Mouse (Mus musculus) R1 (cell line): Measurements from ENCODE around the gene Tnnt2.

Source experiments
- DNase-seq: peaks from one replicate; pipeline ENCODE4 v3.0.0-alpha.2; 2018; ENCODE audit warnings: low read depth, low spot score

Gene Tnnt2

DNA sequence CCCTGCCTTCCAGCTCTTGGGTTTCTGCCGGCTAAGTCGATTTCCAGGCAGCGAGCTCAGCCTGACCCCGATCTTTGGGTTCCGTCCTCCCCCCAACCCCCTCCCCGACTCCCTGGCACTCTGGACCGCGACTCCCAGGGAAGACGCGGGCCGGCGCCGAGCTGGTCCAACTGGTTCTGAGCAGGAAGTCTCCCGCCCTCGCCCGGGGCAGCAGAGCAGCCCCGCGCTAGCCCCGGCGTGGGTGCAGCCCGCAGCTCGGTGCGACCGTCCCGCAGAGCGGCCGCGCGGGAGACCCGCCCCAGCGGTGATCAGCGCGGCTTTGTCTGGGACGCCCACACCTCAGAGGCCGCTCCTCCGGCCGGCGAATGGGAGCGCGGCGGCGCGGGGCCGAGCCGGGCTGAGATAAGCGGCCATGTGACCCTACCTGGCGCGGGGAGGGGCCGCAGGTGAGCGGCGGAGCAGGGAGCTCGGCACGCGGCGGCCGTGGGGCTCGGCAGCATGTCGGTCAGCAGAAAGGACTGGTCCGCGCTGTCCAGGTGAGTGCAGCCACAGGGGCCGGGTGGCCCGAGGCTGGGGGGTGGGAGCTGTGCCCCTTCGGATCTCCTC is 17.6 kb upstream of the Tnnt2 start, which contains the start of gene Lad1:
Gene Lad1, plus strand, starts transcription at position 118 of the 606 bp plus-strand sequence.
- no peak for DNase-seq

DNA sequence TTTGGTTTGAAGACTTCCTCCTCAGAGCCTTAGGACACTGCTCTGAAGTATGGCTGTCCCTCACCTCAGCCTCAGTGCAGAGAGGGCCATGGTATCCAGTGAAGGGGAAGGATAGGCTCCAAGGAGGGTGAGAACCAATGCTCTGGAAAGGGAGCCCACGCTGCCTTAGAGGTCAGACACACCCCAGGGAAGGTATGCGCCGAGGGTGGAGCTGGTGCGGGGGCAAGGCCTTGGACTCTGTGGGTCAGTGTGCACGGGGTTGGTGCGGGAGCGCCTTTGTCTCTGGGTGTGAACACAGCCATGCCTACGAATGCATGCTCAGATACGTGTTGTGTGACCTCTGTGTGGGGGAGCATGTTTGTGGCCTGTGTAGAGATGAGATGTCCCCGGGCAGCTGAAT is 16.1 kb upstream of the Tnnt2 start:
- peak; percentile 43 for DNase-seq

DNA sequence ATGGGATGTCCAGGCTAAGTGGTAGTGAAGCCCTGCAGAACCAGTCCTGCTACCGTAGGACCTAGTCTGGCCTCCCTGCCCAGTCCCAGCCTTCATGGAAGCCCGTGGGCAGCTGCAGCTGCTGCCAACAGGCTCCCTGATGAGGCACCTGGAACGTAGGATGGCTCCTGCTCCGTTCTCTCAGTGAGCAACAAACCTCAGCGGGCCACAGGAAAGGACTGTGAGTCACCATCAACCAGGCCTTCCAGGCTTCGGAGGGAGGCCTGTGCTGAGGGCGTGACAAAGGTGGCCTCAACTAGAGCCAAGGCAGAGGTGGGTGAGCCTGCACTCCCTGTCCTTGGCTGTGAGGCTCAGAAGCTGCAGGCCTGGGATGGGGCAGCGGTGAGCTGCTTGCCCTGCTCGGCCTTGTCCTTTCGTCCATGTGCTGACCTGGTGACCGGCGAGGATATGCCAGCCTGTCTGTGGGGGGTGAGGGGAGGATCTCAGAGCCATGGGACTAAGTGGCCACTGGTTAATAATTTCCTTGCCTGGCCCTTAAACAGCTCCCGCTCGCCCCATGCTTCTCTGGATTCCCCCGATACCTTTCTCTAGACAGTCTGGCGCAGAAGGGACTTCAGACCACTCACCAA is 15.3 kb upstream of the Tnnt2 start:
- DNase-seq, result no peak

DNA sequence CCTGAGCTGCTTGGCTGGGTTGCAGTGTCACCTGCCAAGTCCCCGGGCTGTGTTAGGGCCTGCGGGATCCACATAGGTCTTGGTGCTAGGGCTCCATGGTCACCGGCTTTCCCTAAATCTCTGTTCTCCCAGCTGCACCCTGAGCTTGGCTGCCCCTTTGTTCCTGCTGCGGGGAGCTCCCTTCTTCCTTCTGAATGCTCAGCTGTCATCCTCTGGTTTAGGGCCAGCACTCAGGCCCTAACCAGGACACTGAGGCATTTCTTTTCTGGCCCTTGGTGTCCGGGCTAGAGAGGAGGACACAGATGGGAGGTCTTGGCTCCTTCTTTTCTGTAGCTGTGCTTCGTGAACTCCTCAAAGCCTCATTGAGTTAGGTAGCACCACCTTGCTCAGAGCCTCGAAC is 14.4 kb upstream of the Tnnt2 start:
- DNase-seq, result no peak

DNA sequence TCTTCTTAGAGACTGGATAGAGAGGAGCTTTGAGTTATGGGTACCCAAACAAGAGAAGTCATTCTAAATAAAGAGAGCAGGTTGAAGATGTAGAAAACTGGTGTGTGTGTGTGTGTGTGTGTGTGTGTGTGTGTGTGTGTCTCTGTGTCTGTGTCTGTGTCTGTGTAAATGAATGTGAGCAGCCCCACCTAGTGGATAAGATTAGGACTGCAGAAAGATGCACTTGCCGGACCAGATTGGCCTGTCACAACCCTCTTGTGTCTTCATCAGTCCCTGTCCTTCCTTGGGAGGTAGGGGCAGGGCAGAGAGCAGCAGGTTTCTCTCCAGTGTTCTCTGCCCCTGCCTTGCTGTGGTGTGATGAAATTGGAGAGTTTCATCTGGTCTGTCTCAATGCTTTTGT is 7.2 kb upstream of the Tnnt2 start:
- peak; percentile 75 for DNase-seq

DNA sequence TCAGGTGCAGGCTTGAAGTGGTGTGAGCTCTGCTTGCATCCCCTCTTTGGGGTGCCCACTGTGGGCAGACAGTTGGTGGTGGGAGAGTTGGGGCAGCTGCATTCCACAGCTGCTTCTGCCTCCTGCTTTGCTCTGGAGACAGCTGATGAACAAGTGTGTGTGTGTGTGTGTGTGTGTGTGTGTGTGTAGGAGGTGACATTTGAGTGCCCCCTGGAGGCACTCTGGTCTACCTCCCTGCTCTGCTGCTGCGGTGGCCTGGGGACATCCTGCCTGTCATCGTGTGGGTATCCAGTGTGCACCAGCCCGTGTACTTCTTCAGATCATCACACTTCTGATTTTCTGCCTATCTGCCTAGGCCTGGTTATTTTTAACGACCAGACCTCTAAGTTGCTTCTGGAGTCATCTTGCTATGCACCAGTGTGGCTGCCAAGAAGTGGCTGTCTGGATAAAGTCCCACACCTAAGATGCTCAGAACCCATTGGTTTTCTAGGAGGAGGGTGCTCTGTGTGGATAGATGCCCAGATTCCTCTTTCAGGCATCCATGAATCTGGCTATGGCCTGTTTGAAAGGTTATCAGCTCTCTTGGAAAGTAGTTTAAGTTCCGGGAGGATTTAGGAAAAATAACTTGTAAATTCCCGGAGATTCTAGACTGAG is 1.8 kb upstream of the Tnnt2 start:
- DNase-seq, result no peak

DNA sequence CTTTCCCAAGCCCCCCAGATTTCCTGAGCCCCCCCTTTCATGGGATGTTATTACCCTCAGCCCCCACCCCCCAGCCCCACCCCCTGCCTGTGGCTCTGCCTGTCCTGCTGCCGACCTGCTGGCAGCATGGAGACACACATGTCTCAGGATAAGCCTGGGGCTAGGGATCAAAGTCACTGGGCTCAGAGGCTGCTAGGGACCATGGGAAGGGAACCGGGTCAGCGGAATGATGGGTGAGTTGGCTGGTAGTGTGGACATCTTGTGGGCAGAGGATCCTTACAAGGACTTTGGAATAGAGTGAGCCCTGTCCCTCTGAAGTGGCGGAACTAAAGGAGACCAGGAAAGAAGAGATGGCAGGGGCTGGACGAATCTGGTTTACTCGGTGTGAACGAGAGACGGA is 1.2 kb upstream of the Tnnt2 start:
- no peak for DNase-seq

DNA sequence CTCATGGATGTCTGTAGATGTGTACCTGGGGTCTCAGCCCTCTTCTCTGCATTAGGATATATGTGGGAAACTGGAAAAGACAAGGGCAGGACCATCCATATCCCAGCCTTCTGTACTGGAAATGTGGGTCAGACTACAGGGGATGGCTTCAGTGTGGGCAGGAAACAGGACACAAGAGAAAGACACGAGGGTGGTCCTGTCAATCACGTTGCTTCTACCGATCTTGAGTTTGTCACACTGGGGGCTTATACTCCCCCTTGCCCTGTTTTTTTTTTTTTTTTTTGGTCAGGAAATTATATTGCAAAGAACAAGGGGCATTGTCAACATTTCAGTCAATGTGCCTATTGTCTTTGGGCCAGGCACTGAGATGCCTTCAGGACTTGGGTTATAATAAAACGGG is 2.5 kb downstream of the Tnnt2 start:
- no peak for DNase-seq

DNA sequence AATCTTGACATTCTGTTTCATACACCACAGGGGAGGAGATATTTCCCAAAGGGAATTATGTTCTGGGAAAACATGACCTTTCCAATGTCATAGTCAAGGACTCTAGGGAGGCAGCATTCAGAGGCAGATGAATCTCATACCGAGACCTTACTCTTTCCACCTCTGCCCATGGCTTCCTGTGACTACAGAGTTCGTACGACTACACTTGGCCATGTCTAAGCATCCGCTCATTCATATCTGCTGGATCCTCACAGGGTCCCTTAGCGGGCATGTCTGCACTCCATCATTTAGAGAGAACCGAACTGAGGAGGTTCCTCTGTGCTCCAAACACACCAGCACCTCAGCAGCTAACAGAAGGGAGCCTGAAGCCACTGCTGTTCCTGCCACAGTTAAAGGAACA is 2.9 kb downstream of the Tnnt2 start:
- DNase-seq, result no peak

DNA sequence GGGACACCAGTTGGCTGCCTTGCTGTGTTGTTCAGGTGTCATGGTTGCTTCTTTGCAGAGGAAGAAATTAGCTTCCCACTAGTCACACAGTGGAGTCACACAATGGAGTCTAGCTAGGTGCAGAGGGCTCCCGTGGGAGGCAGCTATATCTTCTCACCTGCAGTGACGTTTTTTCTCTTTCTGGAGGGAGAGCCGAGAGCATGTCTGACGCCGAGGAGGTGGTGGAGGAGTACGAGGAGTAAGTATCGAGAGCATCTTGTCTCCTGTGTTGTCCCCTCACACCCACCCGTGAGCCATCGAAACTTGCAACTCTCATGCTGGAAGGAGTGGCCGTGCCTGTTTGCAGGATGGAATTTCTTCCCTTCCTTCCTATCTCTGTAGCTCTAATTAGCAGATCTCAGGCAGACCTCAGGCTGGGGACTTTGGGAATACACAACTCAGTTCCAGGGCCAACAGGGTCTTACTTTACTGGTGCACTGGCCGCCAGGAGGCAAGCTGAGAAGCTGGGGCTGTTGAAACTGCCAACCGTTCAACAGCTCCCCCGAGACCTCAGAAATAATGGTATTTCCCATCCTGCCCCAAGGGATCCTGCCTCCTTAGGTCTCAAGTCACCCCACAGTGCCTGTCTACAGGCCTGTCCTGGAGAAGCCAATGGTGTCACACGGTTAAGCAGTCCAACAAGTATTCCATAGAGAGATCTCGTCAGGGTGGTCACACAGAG is 4.7 kb downstream of the Tnnt2 start:
- DNase-seq, result no peak

DNA sequence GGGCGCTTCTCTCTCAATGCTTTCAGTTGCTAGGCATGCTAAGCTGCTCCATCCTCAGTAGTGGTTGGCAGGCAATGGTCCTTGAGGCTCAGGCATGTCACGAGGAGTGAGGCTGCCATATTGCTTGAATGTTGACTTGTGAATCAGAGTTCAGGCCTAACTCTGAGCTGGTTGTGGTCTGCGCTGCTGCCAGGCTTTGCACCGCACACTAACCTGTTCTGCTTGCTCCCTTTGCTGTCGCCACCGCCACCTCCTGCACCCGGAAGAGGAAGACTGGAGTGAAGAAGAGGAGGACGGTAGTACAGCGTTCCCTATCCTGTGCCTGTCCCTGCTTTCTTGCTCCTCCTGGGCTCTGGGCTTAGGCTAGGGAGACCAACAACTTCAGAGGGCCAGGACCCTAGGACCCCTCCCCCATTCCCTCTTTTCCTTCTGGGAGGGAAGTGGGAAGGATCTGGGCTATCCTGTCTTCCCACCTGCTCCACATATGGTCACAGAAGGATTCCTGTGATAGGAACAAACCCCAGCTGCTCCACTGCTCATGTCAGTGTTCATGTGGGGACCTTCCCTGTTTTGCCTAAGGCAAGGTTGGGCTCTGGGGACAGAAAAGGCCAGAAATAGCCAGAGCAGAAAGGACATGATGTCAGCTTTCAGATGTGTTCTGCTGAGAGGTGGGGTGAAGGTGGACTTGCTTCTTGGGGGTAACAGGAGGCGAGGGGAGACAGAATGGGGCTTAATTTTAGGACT is 7.5 kb downstream of the Tnnt2 start:
- DNase-seq, result no peak

DNA sequence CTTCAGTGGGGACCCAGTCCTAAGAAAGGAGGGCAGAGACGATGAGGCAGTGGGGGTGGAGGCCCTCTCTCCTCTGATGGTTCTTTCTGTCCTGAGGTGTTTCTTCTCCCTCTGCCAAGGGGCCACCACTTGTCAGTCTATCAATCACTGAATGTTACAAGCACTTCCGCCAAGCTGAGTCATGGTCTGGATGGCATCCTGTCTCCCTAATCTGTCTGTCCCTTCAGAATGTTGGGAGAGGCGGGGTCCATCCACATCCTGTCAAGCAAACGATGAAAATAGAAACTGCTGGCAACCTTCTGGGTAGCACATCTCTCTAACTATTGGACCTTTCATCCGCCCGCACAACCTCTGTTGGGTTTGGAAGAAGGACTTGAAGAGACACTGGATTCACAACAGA is 8.3 kb downstream of the Tnnt2 start:
- no peak for DNase-seq

DNA sequence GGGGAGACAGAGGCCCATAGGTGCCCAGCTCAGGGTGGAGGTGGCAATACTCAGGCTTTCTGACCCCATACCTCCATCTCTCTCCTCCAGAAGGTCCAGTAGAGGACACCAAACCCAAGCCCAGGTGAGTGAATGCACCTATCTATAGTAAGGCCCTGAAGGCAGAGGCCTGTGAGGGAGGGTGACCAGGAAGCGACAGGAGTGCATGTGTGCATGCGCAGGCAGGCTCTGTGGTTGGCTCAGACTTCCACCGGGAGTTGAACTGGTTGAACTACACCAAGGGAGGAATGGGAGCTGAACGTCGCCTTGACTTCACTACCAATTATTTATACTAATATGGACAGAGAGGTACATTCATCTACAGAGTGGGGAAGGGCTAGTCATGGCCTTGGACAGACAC is 10.5 kb downstream of the Tnnt2 start:
- no peak for DNase-seq

DNA sequence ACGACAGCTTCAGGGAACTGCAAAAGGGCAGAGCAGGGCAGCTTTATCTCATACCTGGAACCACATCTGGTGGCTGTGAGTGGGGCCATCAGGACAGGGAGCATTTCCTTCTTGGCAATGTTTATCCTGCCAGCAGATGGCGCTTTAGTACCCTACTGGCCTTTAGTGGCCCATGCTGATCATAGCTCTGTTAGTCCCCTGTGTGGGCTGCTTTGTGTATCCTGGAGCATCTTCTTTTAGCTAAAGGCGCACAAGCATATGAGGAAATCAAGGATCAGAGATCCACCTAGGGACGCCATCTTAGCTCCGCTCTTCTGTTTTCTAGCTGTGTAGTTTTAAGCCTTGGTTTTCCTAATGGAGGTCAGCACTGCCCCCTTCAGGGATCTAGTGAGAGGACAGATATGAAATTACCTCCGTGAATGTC is 11.0 kb downstream of the Tnnt2 start:
- peak; percentile 73 for DNase-seq

DNA sequence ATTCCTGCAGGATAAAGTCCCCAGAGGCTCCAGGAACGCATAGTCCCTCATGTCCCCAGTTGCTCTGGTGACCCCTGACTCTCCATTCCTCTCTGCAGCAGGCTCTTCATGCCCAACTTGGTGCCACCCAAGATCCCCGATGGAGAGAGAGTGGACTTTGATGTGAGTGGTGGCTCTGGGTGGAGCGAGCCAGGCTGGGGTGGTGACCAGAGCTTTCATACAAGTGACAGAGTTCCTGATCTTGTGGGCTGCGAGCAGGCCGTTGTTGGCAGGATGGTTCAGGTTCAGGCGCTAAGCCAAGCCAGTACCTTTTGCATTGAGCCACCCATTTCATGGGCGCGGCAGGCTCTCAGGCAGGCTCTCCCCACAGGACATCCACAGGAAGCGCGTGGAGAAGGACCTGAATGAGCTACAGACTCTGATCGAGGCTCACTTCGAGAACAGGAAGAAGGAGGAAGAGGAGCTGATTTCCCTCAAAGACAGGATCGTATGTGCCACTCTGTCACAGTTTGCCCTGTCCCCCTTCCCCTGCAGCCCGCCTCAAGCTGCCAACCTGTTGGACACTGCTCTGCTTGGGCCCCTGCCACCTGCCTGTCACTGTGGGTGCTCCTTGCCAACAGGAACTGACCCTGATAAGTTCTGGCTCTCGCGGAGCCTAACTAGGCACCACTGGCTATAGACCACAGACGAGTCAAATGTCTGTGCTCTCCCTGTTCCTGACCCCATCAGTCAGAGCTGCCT is 11.6 kb downstream of the Tnnt2 start:
- DNase-seq, result no peak

DNA sequence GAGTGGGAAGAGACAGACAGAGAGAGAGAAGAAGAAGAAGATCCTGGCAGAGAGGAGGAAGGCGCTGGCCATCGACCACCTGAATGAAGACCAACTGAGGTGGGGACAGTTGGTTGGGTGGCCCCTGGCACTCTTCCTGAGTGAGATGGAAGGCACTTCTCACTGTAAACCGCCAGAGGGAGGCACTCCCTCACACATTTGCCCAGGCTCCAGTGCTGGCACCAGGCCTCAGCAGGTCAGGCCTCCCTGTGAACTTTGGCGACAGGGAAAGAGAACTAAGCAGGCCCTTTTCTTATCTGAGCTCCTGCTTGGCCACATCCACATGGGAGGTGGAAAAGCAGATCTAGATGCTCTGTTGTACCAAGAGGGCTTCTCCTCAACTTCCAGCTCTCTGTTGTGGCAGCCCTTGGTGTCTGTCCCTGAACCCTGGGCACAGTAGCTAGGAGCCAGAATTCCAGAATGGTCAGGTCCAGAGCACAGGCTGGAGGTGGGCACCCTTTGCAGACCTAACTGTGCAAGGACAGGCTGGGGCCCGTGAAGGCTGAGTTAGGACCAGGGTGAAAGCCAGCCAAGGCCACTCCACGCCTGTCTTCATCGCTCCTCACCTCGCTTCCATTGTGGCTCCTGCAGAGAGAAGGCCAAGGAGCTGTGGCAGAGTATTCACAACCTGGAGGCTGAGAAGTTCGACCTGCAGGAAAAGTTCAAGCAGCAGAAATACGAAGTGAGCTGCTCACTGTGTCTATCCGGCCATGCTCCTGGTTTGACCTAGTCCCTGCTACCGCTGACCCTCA is 14.8 kb downstream of the Tnnt2 start:
- no peak for DNase-seq

DNA sequence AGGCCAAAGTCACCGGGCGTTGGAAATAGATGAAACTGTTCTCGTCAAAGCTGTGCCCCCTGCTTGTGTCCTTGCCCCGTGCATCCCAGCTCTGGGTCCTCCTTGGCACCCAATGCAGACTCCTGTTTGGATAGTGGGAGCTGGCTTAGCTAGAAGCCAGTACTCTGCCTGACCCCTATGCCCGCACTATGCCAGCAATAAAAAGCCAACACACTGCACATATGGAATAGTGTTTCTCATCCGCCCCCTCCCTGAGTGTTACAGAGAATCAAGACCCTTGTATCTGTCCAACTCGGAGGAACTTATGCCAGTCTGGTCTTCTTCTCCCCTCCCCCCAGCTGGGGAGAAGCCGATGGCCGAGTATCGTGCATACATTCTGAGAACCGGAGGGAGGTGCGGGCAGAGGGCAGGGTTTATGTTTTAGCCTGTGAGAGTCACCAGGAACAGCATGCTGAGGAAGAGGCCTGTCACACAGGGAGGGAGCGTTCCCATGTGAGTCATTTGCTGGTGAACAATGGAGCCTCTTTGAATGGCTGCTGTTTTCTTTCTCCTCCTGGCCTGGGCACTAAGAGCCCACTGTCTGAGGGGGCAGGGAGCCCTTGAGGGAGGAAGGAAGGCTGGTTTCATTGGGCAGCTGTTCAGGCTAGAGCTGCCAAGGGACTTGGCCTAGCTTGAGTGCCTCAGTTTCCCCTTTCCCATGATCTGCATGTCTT is 16.0 kb downstream of the Tnnt2 start:
- DNase-seq, result no peak

DNA sequence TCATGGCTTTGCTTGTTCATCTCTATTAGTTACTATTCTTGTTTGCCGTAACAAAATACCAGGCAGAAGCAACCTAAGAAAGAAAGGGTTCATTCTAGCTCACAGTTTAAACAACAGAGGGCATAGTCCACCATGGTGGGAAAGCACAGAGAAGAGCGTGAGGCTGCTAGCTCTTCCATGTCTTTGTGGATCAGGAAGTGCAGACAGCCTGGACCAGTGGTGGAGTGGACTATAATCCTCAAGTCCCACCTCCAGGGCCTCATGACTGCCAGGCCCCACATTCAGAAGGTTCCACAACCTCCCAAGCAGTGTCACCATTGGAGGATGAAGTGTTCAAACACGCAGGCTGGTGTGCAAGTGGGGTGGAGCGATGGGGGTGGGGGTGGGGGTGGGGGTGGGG is 17.0 kb downstream of the Tnnt2 start:
- DNase-seq, result no peak

DNA sequence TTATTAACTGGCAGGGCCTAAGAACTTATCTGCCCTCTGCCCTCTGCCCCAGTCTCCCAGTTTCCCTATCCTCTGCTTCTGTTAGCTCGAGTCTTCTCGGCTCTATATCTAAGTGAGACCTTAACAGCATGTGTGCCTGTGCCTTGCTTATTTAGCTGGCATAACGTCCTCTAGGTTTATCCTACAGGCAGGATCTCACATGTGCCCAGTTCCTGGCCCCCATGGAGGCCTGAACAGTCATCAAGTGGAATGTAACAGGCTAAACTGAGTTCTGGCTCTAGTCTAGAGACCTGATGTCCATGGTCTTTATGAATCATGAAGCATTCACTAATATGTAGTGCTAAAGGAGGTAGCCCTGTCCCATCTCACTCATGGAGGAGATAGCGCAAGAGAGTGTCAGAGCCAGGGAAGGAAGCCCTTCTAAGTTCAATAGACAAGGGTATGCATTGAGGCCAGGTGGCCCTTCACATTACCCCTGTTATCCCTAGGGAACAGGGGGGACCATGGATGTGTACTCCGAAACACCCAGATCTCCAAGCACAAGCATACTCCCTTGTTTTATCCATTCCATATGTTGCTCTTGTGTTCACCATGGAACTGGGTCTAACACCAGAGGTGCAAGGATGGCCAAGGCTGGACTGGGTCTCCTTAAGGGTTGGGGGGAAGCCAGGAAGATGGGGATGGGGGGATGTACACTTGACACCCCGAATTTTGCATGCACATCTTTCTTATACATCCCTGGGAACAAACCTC is 18.6 kb downstream of the Tnnt2 start:
- DNase-seq, result no peak
